Mouse (Mus musculus) erythroblast, embryonic 14.5 days (primary cell): ENCODE results near the gene Echdc1.

Source experiments
- GATA1 ChIP-seq: IDR thresholded peaks from 2 replicates; pipeline ENCODE4 v1.6.1; 2012; ENCODE audit warnings: low read length, inconsistent platforms, mixed read lengths
- TAL1 ChIP-seq: IDR thresholded peaks from 3 replicates; pipeline ENCODE4 v1.6.1; 2012; ENCODE audit warnings: low read length, inconsistent platforms, mixed read lengths

- no peak for TF ChIP-seq TAL1
- TF ChIP-seq GATA1: no peak
Observed at GRCm38 (mm10) chr10:29361095-29361463, 48.1 kb downstream of the Echdc1 start.
